Mouse (Mus musculus): ENCODE measurements around the gene Hdgf. TPM values are rescaled to one million over a fixed set of nuclear protein-coding genes. Genes with fewer than 3 reads are reported as not detected.

The Hdgf gene
- total and polyA plus RNA-seq, 3 experiments = 578 to 1,810 (median 722) TPM

DNA sequence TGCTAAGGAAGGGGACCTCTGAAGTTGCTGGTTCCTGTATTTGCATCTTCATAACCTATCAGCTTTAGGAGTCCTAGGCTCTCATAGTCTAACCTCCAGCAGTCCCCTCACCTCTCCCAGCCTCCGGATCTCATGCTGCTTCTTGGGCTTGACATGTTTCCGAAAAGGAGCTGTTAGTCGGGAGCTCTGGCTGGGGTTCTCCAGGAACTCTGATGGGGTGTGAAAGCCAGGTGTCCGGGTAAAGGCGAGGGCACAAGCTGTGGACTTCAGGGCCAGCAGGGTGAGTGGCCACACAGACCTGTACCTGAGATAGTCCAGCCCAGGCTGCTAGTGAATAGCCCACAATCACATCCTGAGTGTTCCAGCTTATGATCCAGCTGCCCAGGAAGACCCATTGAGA, 21.3 kb downstream of the Hdgf start:
- DNase-seq (ENCODE audit: low spot score) (no peak), ATAC-seq (ENCODE audit: extremely low read depth, insufficient number of reproducible peaks, low FRiP score, poor library complexity, severe bottlenecking) (no peak)
- no peaks in the 10 kb centered on the region for H3K9me3 ChIP-seq (replicated peaks)
- no peaks in the 10 kb centered on the region for H3K27me3 ChIP-seq (ENCODE audit: insufficient read depth, low read length)
- peaks cover 56% of the 10 kb centered on the region for H3K4me1 ChIP-seq (ENCODE audit: insufficient read depth, low read depth, low read length)
- H3K4me3 ChIP-seq (ENCODE audit: low read depth, low read length) = no peak overlapping the region
- H3K36me3 ChIP-seq (replicated peaks) = peaks cover 75% of the 10 kb centered on the region
- TF ChIP-seq TAL1 (conservative IDR thresholded peaks at IDR 0.05; ENCODE audit: low read depth, low read length) (no peak), CTCF (IDR thresholded peaks at IDR 0.05; ENCODE audit: low read depth, low read length) (no peak), GATA1 (IDR thresholded peaks at IDR 0.05; ENCODE audit: borderline replicate concordance, low read length) (no peak), GATA2 (IDR thresholded peaks at IDR 0.05; ENCODE audit: borderline replicate concordance, low read depth, low read length) (no peak), POLR2AphosphoS5 (IDR thresholded peaks at IDR 0.05; ENCODE audit: insufficient replicate concordance, low read depth, low read length) (no peak)

DNA sequence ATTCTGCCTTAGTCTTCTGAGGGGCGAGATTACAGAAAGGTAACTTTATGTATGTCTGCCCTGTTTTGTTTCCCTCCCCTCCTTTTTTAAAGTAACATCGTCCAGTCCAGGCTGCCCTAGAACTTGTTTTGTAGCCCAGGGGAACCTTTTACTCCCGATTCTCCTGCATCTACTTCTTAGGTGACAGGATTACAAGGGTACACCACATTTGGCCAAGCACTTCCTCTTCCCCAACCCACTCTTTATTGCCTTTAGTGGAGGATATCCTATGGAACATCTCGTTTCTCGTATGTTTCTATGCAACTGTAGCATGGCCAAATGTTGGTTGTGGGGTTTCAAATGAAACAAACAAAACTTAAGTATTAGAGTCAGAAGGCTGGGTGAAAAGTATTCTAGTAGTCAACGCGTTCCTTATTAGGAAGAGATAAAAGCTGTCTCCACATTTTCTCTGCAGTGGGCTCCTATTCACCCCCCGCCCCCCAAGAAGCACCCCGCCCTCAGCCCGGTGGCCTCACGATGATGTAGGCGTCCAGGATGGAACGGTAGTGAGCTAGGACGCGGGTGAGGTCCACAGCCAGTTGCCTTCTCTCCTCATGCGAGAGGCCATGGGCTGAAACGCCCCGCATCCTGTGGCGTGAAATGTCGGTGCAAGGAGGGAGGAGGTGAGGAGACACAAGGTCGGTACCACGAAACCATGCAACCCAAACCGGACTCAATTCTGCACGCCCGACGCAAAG, 23.4 kb downstream of the Hdgf start:
- peak; percentile 40 for DNase-seq (ENCODE audit: low spot score)
- Histone ChIP-seq H3K36me3 (replicated peaks) (peaks cover 72% of the 10 kb centered on the region), H3K9me3 (replicated peaks) (no peaks in the 10 kb centered on the region), H3K4me1 (ENCODE audit: insufficient read depth, low read depth, low read length) (peaks cover 66% of the 10 kb centered on the region), H3K27me3 (ENCODE audit: insufficient read depth, low read length) (no peaks in the 10 kb centered on the region), H3K4me3 (ENCODE audit: low read depth, low read length) (peak overlapping the region; percentile 99)
- TF ChIP-seq POLR2AphosphoS5 (IDR thresholded peaks at IDR 0.05; ENCODE audit: insufficient replicate concordance, low read depth, low read length) (no peak), TAL1 (conservative IDR thresholded peaks at IDR 0.05; ENCODE audit: low read depth, low read length) (no peak), GATA1 (IDR thresholded peaks at IDR 0.05; ENCODE audit: borderline replicate concordance, low read length) (no peak), CTCF (IDR thresholded peaks at IDR 0.05; ENCODE audit: low read depth, low read length) (no peak), GATA2 (IDR thresholded peaks at IDR 0.05; ENCODE audit: borderline replicate concordance, low read depth, low read length) (no peak)
- ATAC-seq (ENCODE audit: extremely low read depth, insufficient number of reproducible peaks, low FRiP score, poor library complexity, severe bottlenecking) = no peak

DNA sequence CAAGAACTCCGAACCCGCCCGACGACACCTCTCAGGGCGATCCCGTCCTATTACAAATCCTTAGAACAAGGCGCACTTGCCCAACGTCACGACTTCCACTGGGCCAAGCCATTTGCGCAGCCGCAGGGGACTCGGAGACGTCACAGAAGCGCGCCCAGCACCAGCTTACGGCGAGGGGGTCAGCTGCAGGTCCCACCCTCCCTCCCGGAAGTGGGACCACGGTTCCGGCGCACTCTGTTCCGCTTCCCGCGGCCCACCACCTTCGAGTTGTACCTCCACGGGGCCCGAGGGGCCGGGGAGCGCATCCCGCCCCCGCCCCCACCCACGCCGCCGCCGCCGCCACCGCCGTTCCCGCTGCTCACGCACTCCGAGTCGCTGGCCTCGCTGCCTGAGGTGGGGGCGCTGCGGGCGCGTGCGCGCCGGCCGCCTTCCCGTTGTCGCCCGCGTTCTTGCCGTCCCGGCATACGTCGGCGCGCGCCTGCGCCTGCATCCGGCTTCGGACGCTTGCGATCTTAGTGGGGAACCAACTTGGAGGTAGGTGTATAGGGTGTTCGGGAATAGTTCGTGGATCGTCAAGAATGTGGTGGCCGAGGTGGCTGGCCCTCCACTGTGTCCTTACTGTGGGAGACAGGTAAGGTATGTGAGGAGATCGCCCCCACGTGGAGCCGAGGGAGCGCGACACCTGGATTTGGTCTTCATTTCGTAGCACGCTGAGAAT, 24.1 kb downstream of the Hdgf start, which contains the start of the genes Isg20l2 and Rrnad1:
Gene Isg20l2, plus strand, starts transcription at position 237 of the 718 bp plus-strand sequence.
Gene Rrnad1, minus strand, starts transcription at position 640 of the 718 bp plus-strand sequence.
- no peak for TF ChIP-seq GATA1 (IDR thresholded peaks at IDR 0.05; ENCODE audit: borderline replicate concordance, low read length)
- no peak for TF ChIP-seq POLR2AphosphoS5 (IDR thresholded peaks at IDR 0.05; ENCODE audit: insufficient replicate concordance, low read depth, low read length)
- no peak for TF ChIP-seq GATA2 (IDR thresholded peaks at IDR 0.05; ENCODE audit: borderline replicate concordance, low read depth, low read length)
- 0 out of 2 replicates have a peak, but pooled peaks have one; percentile 8 for TF ChIP-seq CTCF (IDR thresholded peaks at IDR 0.05; ENCODE audit: low read depth, low read length)
- no peak for TF ChIP-seq TAL1 (conservative IDR thresholded peaks at IDR 0.05; ENCODE audit: low read depth, low read length)
- H3K4me1 ChIP-seq (ENCODE audit: insufficient read depth, low read depth, low read length) = peaks cover 65% of the 10 kb centered on the region
- peak; percentile 84 for ATAC-seq (ENCODE audit: extremely low read depth, insufficient number of reproducible peaks, low FRiP score, poor library complexity, severe bottlenecking)
- no peaks in the 10 kb centered on the region for H3K27me3 ChIP-seq (ENCODE audit: insufficient read depth, low read length)
- peaks cover 72% of the 10 kb centered on the region for H3K36me3 ChIP-seq (replicated peaks)
- DNase-seq (ENCODE audit: low spot score) = peak; percentile 91
- no peaks in the 10 kb centered on the region for H3K9me3 ChIP-seq (replicated peaks)
- H3K4me3 ChIP-seq (ENCODE audit: low read depth, low read length) = peak within 1 kb of the TSS; percentile 99

DNA sequence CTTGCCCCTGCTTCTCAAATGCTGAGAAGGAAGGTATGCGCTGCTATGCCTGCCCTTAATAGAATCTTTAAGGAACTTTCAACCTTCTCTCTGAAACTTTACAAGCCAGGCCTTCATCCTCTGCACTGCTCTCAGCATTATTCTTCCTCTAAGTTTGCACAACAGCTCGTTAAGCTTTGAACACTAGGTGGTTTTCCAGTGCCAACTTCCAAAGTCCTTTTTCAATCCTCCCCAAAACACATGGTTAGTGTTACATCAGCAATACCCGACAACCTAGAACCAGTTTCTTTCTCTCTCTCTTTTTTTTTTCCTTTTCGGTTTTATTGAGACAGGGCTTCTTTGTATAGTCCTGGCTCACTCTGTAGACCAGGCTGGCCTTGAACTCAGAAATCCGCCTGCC, 27.9 kb downstream of the Hdgf start:
- Histone ChIP-seq H3K36me3 (replicated peaks) (peaks cover 77% of the 10 kb centered on the region), H3K9me3 (replicated peaks) (no peaks in the 10 kb centered on the region), H3K4me1 (ENCODE audit: insufficient read depth, low read depth, low read length) (peaks cover 61% of the 10 kb centered on the region), H3K27me3 (ENCODE audit: insufficient read depth, low read length) (no peaks in the 10 kb centered on the region), H3K4me3 (ENCODE audit: low read depth, low read length) (no peak overlapping the region; the same call in 1 of the 2 replicates)
- TF ChIP-seq GATA1 (IDR thresholded peaks at IDR 0.05; ENCODE audit: borderline replicate concordance, low read length) = no peak
- no peak for TF ChIP-seq POLR2AphosphoS5 (IDR thresholded peaks at IDR 0.05; ENCODE audit: insufficient replicate concordance, low read depth, low read length)
- no peak for TF ChIP-seq TAL1 (conservative IDR thresholded peaks at IDR 0.05; ENCODE audit: low read depth, low read length)
- TF ChIP-seq CTCF (IDR thresholded peaks at IDR 0.05; ENCODE audit: low read depth, low read length) = no peak
- TF ChIP-seq GATA2 (IDR thresholded peaks at IDR 0.05; ENCODE audit: borderline replicate concordance, low read depth, low read length) = no peak
- ATAC-seq (ENCODE audit: extremely low read depth, insufficient number of reproducible peaks, low FRiP score, poor library complexity, severe bottlenecking) (no peak), DNase-seq (ENCODE audit: low spot score) (no peak)

DNA sequence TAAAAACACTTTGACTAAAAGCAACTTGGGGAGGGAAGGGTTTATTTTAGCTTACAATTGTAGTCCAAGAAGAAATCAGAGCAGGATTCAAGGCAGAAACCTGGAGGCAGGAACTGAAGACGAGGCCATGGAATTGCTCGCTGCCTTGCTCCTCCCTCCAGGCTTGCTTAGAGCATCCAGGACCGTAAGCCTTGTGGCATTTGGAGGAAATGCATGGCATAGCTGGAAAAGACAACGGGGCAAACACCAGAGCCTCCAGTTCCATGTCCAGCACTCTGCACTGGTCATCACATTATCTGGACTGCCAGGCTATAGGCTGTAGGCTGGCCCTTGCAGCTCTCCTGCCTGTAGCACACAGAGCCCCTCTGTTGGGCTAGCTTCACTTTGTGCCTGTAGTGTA, 28.4 kb downstream of the Hdgf start:
- no peak for TF ChIP-seq TAL1 (conservative IDR thresholded peaks at IDR 0.05; ENCODE audit: low read depth, low read length)
- no peak for TF ChIP-seq CTCF (IDR thresholded peaks at IDR 0.05; ENCODE audit: low read depth, low read length)
- no peak for TF ChIP-seq GATA1 (IDR thresholded peaks at IDR 0.05; ENCODE audit: borderline replicate concordance, low read length)
- no peak for TF ChIP-seq GATA2 (IDR thresholded peaks at IDR 0.05; ENCODE audit: borderline replicate concordance, low read depth, low read length)
- no peak for TF ChIP-seq POLR2AphosphoS5 (IDR thresholded peaks at IDR 0.05; ENCODE audit: insufficient replicate concordance, low read depth, low read length)
- Histone ChIP-seq H3K9me3 (replicated peaks) (no peaks in the 10 kb centered on the region), H3K36me3 (replicated peaks) (peaks cover 81% of the 10 kb centered on the region), H3K27me3 (ENCODE audit: insufficient read depth, low read length) (no peaks in the 10 kb centered on the region), H3K4me1 (ENCODE audit: insufficient read depth, low read depth, low read length) (peaks cover 59% of the 10 kb centered on the region), H3K4me3 (ENCODE audit: low read depth, low read length) (peak overlapping the region; percentile 53; the same call in 1 of the 2 replicates)
- no peak for DNase-seq (ENCODE audit: low spot score)
- ATAC-seq (ENCODE audit: extremely low read depth, insufficient number of reproducible peaks, low FRiP score, poor library complexity, severe bottlenecking) = no peak

DNA sequence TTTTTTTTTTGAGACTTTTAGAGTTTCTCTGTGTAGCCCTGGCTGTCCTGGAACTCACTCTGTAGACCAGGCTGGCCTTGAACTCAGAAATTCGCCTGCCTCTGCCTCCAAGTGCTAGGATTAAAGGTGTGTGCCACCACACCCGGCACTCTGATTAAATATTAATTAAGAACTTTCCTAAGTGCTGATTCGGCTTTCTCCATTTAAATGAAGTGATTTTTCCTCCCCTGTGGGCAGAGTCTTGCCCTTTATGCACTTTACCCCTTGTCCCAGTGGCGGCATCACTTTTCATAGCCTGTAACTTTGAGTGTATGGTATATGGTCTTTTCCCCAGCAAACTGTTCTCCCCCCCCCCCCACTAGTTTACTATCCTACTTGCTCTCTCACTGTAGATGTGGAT, 29.1 kb downstream of the Hdgf start:
- H3K4me1 ChIP-seq (ENCODE audit: insufficient read depth, low read depth, low read length) = peaks cover 59% of the 10 kb centered on the region
- no peak overlapping the region for H3K4me3 ChIP-seq (ENCODE audit: low read depth, low read length)
- DNase-seq (ENCODE audit: low spot score) = no peak
- ATAC-seq (ENCODE audit: extremely low read depth, insufficient number of reproducible peaks, low FRiP score, poor library complexity, severe bottlenecking) = no peak
- no peak for TF ChIP-seq POLR2AphosphoS5 (IDR thresholded peaks at IDR 0.05; ENCODE audit: insufficient replicate concordance, low read depth, low read length)
- no peak for TF ChIP-seq GATA1 (IDR thresholded peaks at IDR 0.05; ENCODE audit: borderline replicate concordance, low read length)
- TF ChIP-seq TAL1 (conservative IDR thresholded peaks at IDR 0.05; ENCODE audit: low read depth, low read length) = no peak
- no peak for TF ChIP-seq GATA2 (IDR thresholded peaks at IDR 0.05; ENCODE audit: borderline replicate concordance, low read depth, low read length)
- TF ChIP-seq CTCF (IDR thresholded peaks at IDR 0.05; ENCODE audit: low read depth, low read length) = no peak
- H3K27me3 ChIP-seq (ENCODE audit: insufficient read depth, low read length) = no peaks in the 10 kb centered on the region
- no peaks in the 10 kb centered on the region for H3K9me3 ChIP-seq (replicated peaks)
- H3K36me3 ChIP-seq (replicated peaks) = peaks cover 88% of the 10 kb centered on the region

Data from G1E (cell line).